Mouse (Mus musculus): ENCODE results near the gene Adora1.

DNA sequence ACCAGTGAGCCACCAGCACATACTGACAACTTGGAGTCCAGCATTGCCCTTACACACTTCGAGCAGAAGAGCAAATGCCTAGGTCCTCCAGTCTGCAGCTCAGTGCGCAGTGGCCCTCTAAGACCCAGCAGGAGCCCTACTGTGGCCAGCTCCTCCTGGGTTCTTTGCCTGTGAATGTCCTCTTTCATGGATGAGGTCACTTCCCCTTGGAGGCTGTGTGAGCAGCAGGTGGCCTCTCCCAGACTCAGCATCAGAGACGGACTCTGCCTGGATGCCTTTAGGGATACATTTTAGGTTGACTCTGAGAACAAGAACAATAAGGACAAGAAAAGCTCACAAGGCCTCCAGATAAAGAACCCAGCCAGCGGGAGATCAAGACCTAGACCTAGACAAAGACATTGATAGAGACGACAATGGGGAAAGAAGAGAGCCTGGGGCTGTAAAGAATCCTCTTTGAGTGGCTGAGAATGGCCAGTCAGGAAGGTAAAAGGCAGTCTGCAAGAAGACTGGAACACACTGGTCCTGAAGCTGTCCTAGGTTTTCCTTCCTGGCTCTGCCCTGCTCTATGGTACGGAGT, 25.0 kb downstream of the Adora1 start:
- no peak for TF ChIP-seq CTCF (IDR thresholded peaks at IDR 0.05; ENCODE audit: control insufficient read depth, insufficient read depth, insufficient replicate concordance, low read depth, low read length)
- no peak for TF ChIP-seq POLR2A (IDR thresholded peaks at IDR 0.05; ENCODE audit: control insufficient read depth, low read depth, low read length)
